Mouse (Mus musculus) splenic B cell, adult 2 months (primary cell): Measurements from ENCODE around the gene Tuba3a.
"Not testable (repeated sequence)": the region's sequence is repeated elsewhere in the genome, so short reads cannot be mapped to it uniquely, and the experiment has no call there.

Experiments used
- DNase-seq: peaks from one replicate; pipeline ENCODE4 v3.0.0-alpha.2; 2011; ENCODE audit warnings: low read depth, low spot score
- H3K27me3 ChIP-seq: 2 replicates; pipeline ENCODE4 v1.6.1; 2012; ENCODE audit warnings: mild to moderate bottlenecking, low read length, moderate library complexity, mixed read lengths; ENCODE audit not compliant: control insufficient read depth, poor library complexity, insufficient read depth, severe bottlenecking
- H3K36me3 ChIP-seq: 2 replicates; pipeline ENCODE4 v1.6.1; 2012; ENCODE audit warnings: mild to moderate bottlenecking, low read length, moderate library complexity, mixed read lengths; ENCODE audit not compliant: control insufficient read depth, poor library complexity, insufficient read depth, severe bottlenecking

Tuba3a gene

GRCm38 (mm10) chr6:125292256-125292655 lies 6.4 kb upstream of the Tuba3a start:
- no peaks in the 10 kb centered on the region for H3K27me3 ChIP-seq
- no peaks in the 10 kb centered on the region for H3K36me3 ChIP-seq
- DNase-seq: no peak

GRCm38 (mm10) chr6:125291329-125291728 lies 5.5 kb upstream of the Tuba3a start:
- no peaks in the 10 kb centered on the region for H3K36me3 ChIP-seq
- H3K27me3 ChIP-seq: no peaks in the 10 kb centered on the region
- DNase-seq: no peak

- H3K27me3 ChIP-seq: no peaks in the 10 kb centered on the region
- H3K36me3 ChIP-seq: no peaks in the 10 kb centered on the region
- no peak for DNase-seq
These were observed 2.9 kb upstream of the Tuba3a start for GRCm38 (mm10) chr6:125288730-125289129.

- Histone ChIP-seq H3K27me3 (no peaks in the 10 kb centered on the region), H3K36me3 (no peaks in the 10 kb centered on the region)
- no peak for DNase-seq
These were observed 1.1 kb upstream of the Tuba3a start for GRCm38 (mm10) chr6:125286944-125287343.

- Histone ChIP-seq H3K27me3 (no peaks in the 10 kb centered on the region), H3K36me3 (no peaks in the 10 kb centered on the region)
- no peak for DNase-seq
These were observed 1.1 kb downstream of the Tuba3a start for GRCm38 (mm10) chr6:125284751-125285150.

GRCm38 (mm10) chr6:125284250-125284649 lies 1.6 kb downstream of the Tuba3a start:
- DNase-seq: no peak
- Histone ChIP-seq H3K27me3 (no peaks in the 10 kb centered on the region), H3K36me3 (no peaks in the 10 kb centered on the region)

GRCm38 (mm10) chr6:125282721-125283120 lies 3.1 kb downstream of the Tuba3a start:
- DNase-seq, H3K27me3 ChIP-seq, H3K36me3 ChIP-seq: not testable (repeated sequence)

- Histone ChIP-seq H3K36me3 (no peaks in the 10 kb centered on the region), H3K27me3 (no peaks in the 10 kb centered on the region)
- peak; percentile 36 for DNase-seq
These were observed 6.1 kb downstream of the Tuba3a start for GRCm38 (mm10) chr6:125279729-125280128.

- DNase-seq: peak; percentile 62
- H3K27me3 ChIP-seq: no peaks in the 10 kb centered on the region
These were observed 10.8 kb downstream of the Tuba3a start for GRCm38 (mm10) chr6:125274841-125275563.

GRCm38 (mm10) chr6:125272228-125272785 lies 13.5 kb downstream of the Tuba3a start:
- DNase-seq: peak; percentile 89
- H3K36me3 ChIP-seq: no peaks in the 10 kb centered on the region

More at GRCm38 (mm10) chr6:125274841-125275563, 10.8 kb downstream of the Tuba3a start:
- H3K36me3 ChIP-seq: no peaks in the 10 kb centered on the region

GRCm38 (mm10) chr6:125271455-125272227 lies 14.2 kb downstream of the Tuba3a start:
- peak; percentile 93 for DNase-seq
- H3K36me3 ChIP-seq: no peaks in the 10 kb centered on the region
- H3K27me3 ChIP-seq: no peaks in the 10 kb centered on the region

More at GRCm38 (mm10) chr6:125272228-125272785, 13.5 kb downstream of the Tuba3a start:
- no peaks in the 10 kb centered on the region for H3K27me3 ChIP-seq

GRCm38 (mm10) chr6:125268799-125269198 lies 17.0 kb downstream of the Tuba3a start:
- H3K27me3 ChIP-seq: no peaks in the 10 kb centered on the region
- H3K36me3 ChIP-seq: no peaks in the 10 kb centered on the region
- DNase-seq: no peak

GRCm38 (mm10) chr6:125267469-125267868 lies 18.4 kb downstream of the Tuba3a start:
- H3K36me3 ChIP-seq: no peaks in the 10 kb centered on the region

GRCm38 (mm10) chr6:125266600-125266999 lies 19.2 kb downstream of the Tuba3a start:
- DNase-seq, H3K27me3 ChIP-seq, H3K36me3 ChIP-seq: not testable (repeated sequence)

More at GRCm38 (mm10) chr6:125267469-125267868, 18.4 kb downstream of the Tuba3a start:
- H3K27me3 ChIP-seq: no peaks in the 10 kb centered on the region
- DNase-seq: no peak

- Histone ChIP-seq H3K27me3 (no peaks in the 10 kb centered on the region), H3K36me3 (no peaks in the 10 kb centered on the region)
- no peak for DNase-seq
These were observed 19.8 kb downstream of the Tuba3a start for GRCm38 (mm10) chr6:125266091-125266490.
